Mouse (Mus musculus): ENCODE data around the gene Wdr73. TPM values are rescaled to one million over a fixed set of nuclear protein-coding genes. Genes with fewer than 3 reads are reported as not detected.

Wdr73 gene
- total and polyA plus RNA-seq, 3 experiments, result 42.4 to 55.7 (median 48.1) TPM

DNA sequence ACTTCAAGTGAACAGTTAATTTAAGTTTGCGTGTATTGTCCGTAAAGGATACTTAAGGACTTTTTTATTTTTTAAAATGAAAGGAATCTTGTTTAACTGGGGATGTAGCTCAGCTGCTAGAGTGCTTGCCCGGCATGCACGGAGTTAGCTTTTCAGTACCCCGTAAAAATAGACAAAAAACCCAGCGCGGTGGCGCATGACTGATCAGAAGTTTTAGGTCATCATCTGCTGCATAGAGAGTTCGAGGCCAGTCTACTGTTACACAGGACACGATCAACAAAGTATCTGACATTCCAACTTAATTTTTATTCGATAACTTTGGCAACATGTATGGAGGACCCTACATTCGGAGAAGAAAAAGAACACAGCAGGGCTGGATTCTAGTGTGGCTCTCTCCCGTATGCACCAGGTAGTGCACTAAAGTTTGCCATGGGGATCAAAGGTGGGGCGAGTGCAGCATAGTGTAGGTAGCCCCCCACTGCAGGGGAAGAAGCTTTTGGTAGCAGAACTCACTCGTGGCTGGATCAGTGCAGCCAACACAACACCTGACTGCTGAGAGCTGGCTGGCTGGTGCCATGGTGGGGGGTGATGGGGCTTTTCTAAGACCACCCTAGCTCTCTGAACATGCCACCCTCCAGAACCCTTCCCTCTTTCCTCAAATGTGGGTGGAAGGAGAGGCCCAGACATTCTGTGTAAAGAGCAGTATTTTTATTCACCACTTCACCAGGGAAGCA is 639 bp upstream of the Wdr73 start:
- H3K4me2 ChIP-seq (ENCODE audit: insufficient read depth, low read depth, poor library complexity, severe bottlenecking), result peak overlapping the region; percentile 77
- H3K9me3 ChIP-seq (replicated peaks; ENCODE audit: low read length), result no peaks in the 10 kb centered on the region
- dilution Hi-C loops (cut with MboI; ENCODE audit: extremely low pct_ligation_motif_present, extremely low pct_unique_long_range_greater_than_20kb, low sequenced_read_pairs), result no loop called here
- H3K4me3 ChIP-seq (replicated peaks in 1 of 3; ENCODE audit: low read depth in 2 of 3, low read length in 2 of 3, poor library complexity in 1 of 3), result peak overlapping the region; percentile 85 to 97 (median 89)
- H3K27me3 ChIP-seq (replicated peaks), result no peaks in the 10 kb centered on the region
- in situ Hi-C loops (cut with MboI; ENCODE audit: low pct_ligation_motif_present, low pct_unique_long_range_greater_than_20kb, low sequenced_read_pairs), result no loop called here
- peak overlapping the region; percentile 91 for H3K9ac ChIP-seq (ENCODE audit: insufficient read depth, low read depth)
- TF ChIP-seq BHLHE40 (IDR thresholded peaks at IDR 0.05; ENCODE audit: low read depth, low read length), result 0 out of 2 replicates have a peak, but pooled peaks have one; percentile 2
- TF ChIP-seq ETS1 (conservative IDR thresholded peaks at IDR 0.05; ENCODE audit: low read depth, low read length), result no peak
- TF ChIP-seq POLR2AphosphoS2 (IDR thresholded peaks at IDR 0.05; ENCODE audit: low read depth, low read length), result no peak
- no peak for TF ChIP-seq KAT2A (IDR thresholded peaks at IDR 0.05; ENCODE audit: insufficient replicate concordance, low read length)
- no peak for TF ChIP-seq MAZ (IDR thresholded peaks at IDR 0.05; ENCODE audit: low read depth, low read length)
- TF ChIP-seq IRF4 (IDR thresholded peaks at IDR 0.05; ENCODE audit: low read depth, low read length), result no peak
- TF ChIP-seq RAD21 (IDR thresholded peaks at IDR 0.05; ENCODE audit: low read depth, low read length), result no peak
- no peak for TF ChIP-seq MYC (IDR thresholded peaks at IDR 0.05; ENCODE audit: low read depth, low read length)
- TF ChIP-seq CHD1 (IDR thresholded peaks at IDR 0.05; ENCODE audit: low read depth, low read length), result peak; percentile 59; the same call in 1 of the 2 replicates
- no peak for TF ChIP-seq ELF1 (IDR thresholded peaks at IDR 0.05; ENCODE audit: low read depth, low read length)
- TF ChIP-seq ZKSCAN1 (IDR thresholded peaks at IDR 0.05; ENCODE audit: borderline replicate concordance, low read depth, low read length), result no peak
- no peak for TF ChIP-seq ZNF384 (IDR thresholded peaks at IDR 0.05; ENCODE audit: low read depth, low read length)
- TF ChIP-seq MAX (IDR thresholded peaks at IDR 0.05; ENCODE audit: low read length), result peak; percentile 11; the same call in 1 of the 2 replicates
- no peak for TF ChIP-seq CHD2 (IDR thresholded peaks at IDR 0.05; ENCODE audit: low read length)
- TF ChIP-seq CTCF (conservative IDR thresholded peaks at IDR 0.05 in 1 of 2, IDR thresholded peaks at IDR 0.05 in 1 of 2; ENCODE audit: low read depth in 2 of 2, low read length in 2 of 2), result no peak
- TF ChIP-seq ZMIZ1 (IDR thresholded peaks at IDR 0.05; ENCODE audit: low read depth, low read length), result no peak
- no peak for TF ChIP-seq SMC3 (IDR thresholded peaks at IDR 0.05; ENCODE audit: low read depth, low read length)
- TF ChIP-seq UBTF (IDR thresholded peaks at IDR 0.05; ENCODE audit: low read depth, low read length), result no peak
- no peak for TF ChIP-seq RCOR1 (conservative IDR thresholded peaks at IDR 0.05; ENCODE audit: low read depth, low read length)
- TF ChIP-seq USF2 (conservative IDR thresholded peaks at IDR 0.05; ENCODE audit: low read depth, low read length), result no peak
- TF ChIP-seq POLR2A (IDR thresholded peaks at IDR 0.05; ENCODE audit: low read depth, low read length), result no peak
- TF ChIP-seq JUN (IDR thresholded peaks at IDR 0.05; ENCODE audit: insufficient read depth, low read depth, low read length), result no peak
- TF ChIP-seq HCFC1 (IDR thresholded peaks at IDR 0.05; ENCODE audit: low read depth, low read length), result no peak
- no peak for TF ChIP-seq SIN3A (IDR thresholded peaks at IDR 0.05; ENCODE audit: low read length)
- no peak for TF ChIP-seq ZC3H11A (IDR thresholded peaks at IDR 0.05; ENCODE audit: low read depth, low read length)
- TF ChIP-seq EP300 (IDR thresholded peaks at IDR 0.05; ENCODE audit: low read length), result no peak
- H3K79me2 ChIP-seq (replicated peaks; ENCODE audit: control insufficient read depth, extremely low read depth, insufficient read depth, poor library complexity, severe bottlenecking), result peaks cover 13% of the 10 kb centered on the region
- H3K27ac ChIP-seq (ENCODE audit: insufficient read depth, low read depth), result peak overlapping the region; percentile 60; the same call in 1 of the 2 replicates
- H3K4me1 ChIP-seq (ENCODE audit: control insufficient read depth in 1 of 2, insufficient read depth in 2 of 2), result peaks cover 3 to 35% of the 10 kb centered on the region in 2 experiments; a peak in 3 of 4 replicates
- H3K36me3 ChIP-seq (replicated peaks in 1 of 2; ENCODE audit: control insufficient read depth in 1 of 2, insufficient read depth in 1 of 2, low read length in 1 of 2), result peaks cover 32 to 73% of the 10 kb centered on the region in 2 experiments
- DNase-seq (ENCODE audit: extremely low read depth), result peak; percentile 38

Measured in CH12.LX (cell line).